Mouse (Mus musculus) gastrocnemius, postnatal 36 days (tissue): ENCODE results near the gene Tmub2. TPM values are rescaled to one million over a fixed set of nuclear protein-coding genes. Genes with fewer than 3 reads are reported as not detected.

ENCODE experiments used
- DNase-seq, 2 experiments: peaks; one replicate each; pipeline ENCODE4 v3.0.0; 2022
- intact Hi-C: fragments of 180-260 bp; cut with DNase I; formaldehyde crosslinking; loops from one replicate; pipeline ENCODE4 v1.15.1; 2025
- total RNA-seq, 2 experiments: library from RNA; stranded (reverse); gene quantifications; 2 replicates each; pipeline ENCODE4 v1.2.3; 2021

Gene Tmub2
- total RNA-seq, 2 experiments from 2014 or later: 12.7 to 13.5 TPM

GRCm38 (mm10) chr11:102318576-102319409 lies 34.1 kb downstream of the Tmub2 start:
- intact Hi-C loops: loop anchor here (1.0 kb wide), 1 partner anchor 89 kb away; the partner anchor contains the start of gene Slc25a39
- DNase-seq: peak; percentile 43 to 72

GRCm38 (mm10) chr11:102319410-102319792 lies 34.7 kb downstream of the Tmub2 start, which contains the start of gene Ubtf:
Gene Ubtf, minus strand, starts transcription at chr11:102319742.
- intact Hi-C loops: loop anchor here (1.0 kb wide), 1 partner anchor 88 kb away; the partner anchor contains the start of gene Slc25a39
- DNase-seq: peak; percentile 78 to 81

GRCm38 (mm10) chr11:102319941-102320685 lies 35.4 kb downstream of the Tmub2 start:
- intact Hi-C loops: loop anchor here (1.0 kb wide), 1 partner anchor 87 kb away; the partner anchor contains the start of gene Slc25a39
- DNase-seq: peak; percentile 77 to 79

GRCm38 (mm10) chr11:102320686-102321005 lies 35.9 kb downstream of the Tmub2 start:
- peak; percentile 71 to 73 for DNase-seq
- intact Hi-C loops: no loop called here

GRCm38 (mm10) chr11:102321931-102322330 lies 37.2 kb downstream of the Tmub2 start:
- intact Hi-C loops: no loop called here
- no peak for DNase-seq

- intact Hi-C loops: no loop called here
- no peak for DNase-seq
Measured at GRCm38 (mm10) chr11:102323516-102323915, 38.8 kb downstream of the Tmub2 start.

- peak in 1 of 2 experiments; percentile 24 for DNase-seq
- intact Hi-C loops: no loop called here
Measured at GRCm38 (mm10) chr11:102327250-102327649, 42.5 kb downstream of the Tmub2 start.

GRCm38 (mm10) chr11:102327839-102328238 lies 43.1 kb downstream of the Tmub2 start:
- DNase-seq: no peak
- intact Hi-C loops: no loop called here

- no peak for DNase-seq
- intact Hi-C loops: no loop called here
Measured at GRCm38 (mm10) chr11:102329518-102329917, 44.8 kb downstream of the Tmub2 start.

GRCm38 (mm10) chr11:102330039-102330438 lies 45.3 kb downstream of the Tmub2 start:
- DNase-seq: no peak
- intact Hi-C loops: no loop called here

- no peak for DNase-seq
Measured at GRCm38 (mm10) chr11:102331806-102332205, 47.1 kb downstream of the Tmub2 start.

GRCm38 (mm10) chr11:102333061-102333460 lies 48.3 kb downstream of the Tmub2 start:
- DNase-seq: no peak
- intact Hi-C loops: no loop called here

More at GRCm38 (mm10) chr11:102331806-102332205, 47.1 kb downstream of the Tmub2 start:
- intact Hi-C loops: no loop called here

GRCm38 (mm10) chr11:102334010-102334409 lies 49.3 kb downstream of the Tmub2 start:
- intact Hi-C loops: no loop called here

GRCm38 (mm10) chr11:102334973-102335700 lies 50.4 kb downstream of the Tmub2 start:
- intact Hi-C loops: no loop called here

More at GRCm38 (mm10) chr11:102334010-102334409, 49.3 kb downstream of the Tmub2 start:
- DNase-seq: no peak

GRCm38 (mm10) chr11:102336191-102336590 lies 51.5 kb downstream of the Tmub2 start:
- DNase-seq: no peak
- intact Hi-C loops: no loop called here

More at GRCm38 (mm10) chr11:102334973-102335700, 50.4 kb downstream of the Tmub2 start:
- no peak for DNase-seq

GRCm38 (mm10) chr11:102337921-102338320 lies 53.2 kb downstream of the Tmub2 start:
- DNase-seq: no peak
- intact Hi-C loops: no loop called here

GRCm38 (mm10) chr11:102338561-102338960 lies 53.8 kb downstream of the Tmub2 start:
- intact Hi-C loops: no loop called here
- peak; percentile 39 to 65 for DNase-seq
